Mouse (Mus musculus) embryonic stem cell, embryonic (primary cell): Measurements from ENCODE around the gene Tbrg4.
"Not testable (repeated sequence)": the region's sequence is repeated elsewhere in the genome, so short reads cannot be mapped to it uniquely, and the experiment has no call there.

Source experiments
- CTCF ChIA-PET, 4 experiments: fragments of 300-600 bp in 2 of 4; fragments of 350-600 bp in 2 of 4; sonication (Branson Sonifier 250); formaldehyde crosslinking; loops; one replicate each; lab custom pipeline; 2022; ENCODE audit warnings: inconsistent platforms in 2 of 4; lab: Charles Lee
- POLR2A ChIA-PET, 4 experiments: fragments of 300-600 bp in 2 of 4; fragments of 350-600 bp in 2 of 4; sonication (Branson Sonifier 250); formaldehyde crosslinking; loops; one replicate each; lab custom pipeline; 2022; ENCODE audit warnings: antibody characterized with exemption in 4 of 4, inconsistent platforms in 1 of 4; lab: Charles Lee

Gene Tbrg4

GRCm38 (mm10) chr11:6625478-6626387 lies at the start of gene Tbrg4:
Gene Tbrg4 (minus strand): TSS chr11:6626067.
- POLR2A ChIA-PET: interaction anchor here (0.5 to 21.3 kb wide), 109 partner anchors 8 to 1934 kb away, joined by 3 to 915 read pairs (median 4); partner anchors contain the start of genes Nacad (in 3 of the 4), H2afv (in 2 of the 4), Ppia (in 2 of the 4) and Ccm2 (in 1 of the 4)
- CTCF ChIA-PET: interaction anchor here in 3 of 4 experiments (0.7 to 1.9 kb wide), 6 partner anchors 10 to 195 kb away, joined by 3 to 10 read pairs (median 5); no protein-coding TSS in a partner anchor

GRCm38 (mm10) chr11:6675402-6675801 lies 49.5 kb upstream of the Tbrg4 start:
- CTCF ChIA-PET: interaction anchor here in 2 of 4 experiments (0.9 to 1.0 kb wide), 2 partner anchors 28 to 87 kb away, joined by 3 to 4 read pairs; no protein-coding TSS in a partner anchor

GRCm38 (mm10) chr11:6674701-6675100 lies 48.8 kb upstream of the Tbrg4 start:
- POLR2A ChIA-PET: interaction anchor here in 1 of 4 experiments (1.0 kb wide), 1 partner anchor 17 kb away, joined by 3 read pairs; the partner anchor contains the start of gene Ramp3
- CTCF ChIA-PET: interaction anchor here in 1 of 4 experiments (1.0 kb wide), 1 partner anchor 86 kb away, joined by 4 read pairs; no protein-coding TSS in a partner anchor

More at GRCm38 (mm10) chr11:6675402-6675801, 49.5 kb upstream of the Tbrg4 start:
- POLR2A ChIA-PET: interaction anchor here in 3 of 4 experiments (0.5 to 1.2 kb wide), 3 partner anchors 17 to 209 kb away, joined by 3 to 7 read pairs (median 3); partner anchors contain the start of gene Ramp3 (in 2 of the 3)

GRCm38 (mm10) chr11:6670826-6671225 lies 45.0 kb upstream of the Tbrg4 start:
- POLR2A ChIA-PET: interaction anchor here in 1 of 4 experiments (1.1 to 1.7 kb wide), 3 partner anchors 12 to 23 kb away, joined by 3 to 7 read pairs (median 4); no protein-coding TSS in a partner anchor
- CTCF ChIA-PET: interaction anchor here in 2 of 4 experiments (0.7 to 1.2 kb wide), 2 partner anchors 9 to 24 kb away, joined by 4 to 5 read pairs; no protein-coding TSS in a partner anchor

GRCm38 (mm10) chr11:6670044-6670443 lies 44.2 kb upstream of the Tbrg4 start:
- ChIA-PET CTCF (interaction anchor here in 3 of 4 experiments (0.6 to 1.2 kb wide), 9 partner anchors 23 to 1634 kb away, joined by 3 to 7 read pairs (median 3); partner anchors contain the start of gene Adcy1 (in 1 of the 3)), POLR2A (interaction anchor here in 3 of 4 experiments (0.7 to 1.7 kb wide), 7 partner anchors 10 to 485 kb away, joined by 3 to 7 read pairs (median 3); no protein-coding TSS in a partner anchor)

GRCm38 (mm10) chr11:6669041-6669440 lies 43.2 kb upstream of the Tbrg4 start:
- ChIA-PET POLR2A (interaction anchor here in 2 of 4 experiments (1.5 to 1.6 kb wide), 2 partner anchors 11 to 56 kb away, joined by 3 read pairs; no protein-coding TSS in a partner anchor), CTCF (interaction anchor here in 1 of 4 experiments (0.7 kb wide), 1 partner anchor 35 kb away, joined by 3 read pairs; no protein-coding TSS in a partner anchor)

GRCm38 (mm10) chr11:6666634-6667033 lies 40.8 kb upstream of the Tbrg4 start:
- CTCF ChIA-PET: no interaction called here
- POLR2A ChIA-PET: no interaction called here

- ChIA-PET CTCF (no interaction called here), POLR2A (interaction anchor here in 1 of 4 experiments (0.6 to 1.9 kb wide), 2 partner anchors 81 to 112 kb away, joined by 3 to 6 read pairs; no protein-coding TSS in a partner anchor)
Measured at GRCm38 (mm10) chr11:6661206-6661605, 35.3 kb upstream of the Tbrg4 start.

- ChIA-PET CTCF (interaction anchor here (0.6 to 2.5 kb wide), 18 partner anchors 10 to 1588 kb away, joined by 3 to 11 read pairs (median 4); no protein-coding TSS in a partner anchor), POLR2A (interaction anchor here (0.5 to 1.5 kb wide), 13 partner anchors 12 to 552 kb away, joined by 3 to 8 read pairs (median 4); no protein-coding TSS in a partner anchor)
Measured at GRCm38 (mm10) chr11:6658271-6658670, 32.4 kb upstream of the Tbrg4 start, which contains the start of gene Ramp3. Gene Ramp3 (plus strand): TSS chr11:6658521.

- ChIA-PET CTCF (interaction anchor here in 1 of 4 experiments (0.7 kb wide), 1 partner anchor 61 kb away, joined by 5 read pairs; no protein-coding TSS in a partner anchor), POLR2A (no interaction called here)
Measured at GRCm38 (mm10) chr11:6654903-6655302, 29.0 kb upstream of the Tbrg4 start.

- POLR2A ChIA-PET: not testable (repeated sequence)
- CTCF ChIA-PET: interaction anchor here in 1 of 4 experiments (0.6 kb wide), 2 partner anchors 81 to 207 kb away, joined by 3 read pairs; no protein-coding TSS in a partner anchor
Measured at GRCm38 (mm10) chr11:6652978-6653377, 27.1 kb upstream of the Tbrg4 start.

GRCm38 (mm10) chr11:6650519-6650918 lies 24.7 kb upstream of the Tbrg4 start:
- ChIA-PET POLR2A (interaction anchor here in 1 of 4 experiments (1.1 to 1.7 kb wide), 2 partner anchors 14 to 25 kb away, joined by 3 to 7 read pairs; partner anchors contain the start of gene Tbrg4), CTCF (interaction anchor here in 2 of 4 experiments (1.1 to 1.7 kb wide), 2 partner anchors 294 to 511 kb away, joined by 4 to 8 read pairs; no protein-coding TSS in a partner anchor)

- CTCF ChIA-PET: interaction anchor here (0.6 to 2.4 kb wide), 81 partner anchors 8 to 1974 kb away, joined by 3 to 41 read pairs (median 5); partner anchors contain the start of genes Ramp3 (in 2 of the 4) and Mrps24 (in 1 of the 4)
Measured at GRCm38 (mm10) chr11:6647831-6648724, 22.2 kb upstream of the Tbrg4 start.

GRCm38 (mm10) chr11:6644566-6644965 lies 18.7 kb upstream of the Tbrg4 start:
- POLR2A ChIA-PET: interaction anchor here in 2 of 4 experiments (0.5 to 15.2 kb wide), 7 partner anchors 13 to 502 kb away, joined by 3 to 123 read pairs (median 3); partner anchors contain the start of gene Tbrg4 (in 2 of the 2)
- CTCF ChIA-PET: interaction anchor here in 1 of 4 experiments (1.0 kb wide), 1 partner anchor 10 kb away, joined by 3 read pairs; no protein-coding TSS in a partner anchor

More at GRCm38 (mm10) chr11:6647831-6648724, 22.2 kb upstream of the Tbrg4 start:
- POLR2A ChIA-PET: interaction anchor here (0.6 to 2.9 kb wide), 46 partner anchors 12 to 853 kb away, joined by 3 to 52 read pairs (median 4); partner anchors contain the start of genes Tbrg4 (in 3 of the 4), Ddx56 (in 1 of the 4), H2afv (in 1 of the 4) and Igfbp1 (in 1 of the 4)

- CTCF ChIA-PET: no interaction called here
Measured at GRCm38 (mm10) chr11:6639072-6639471, 13.2 kb upstream of the Tbrg4 start.

GRCm38 (mm10) chr11:6638537-6638936 lies 12.7 kb upstream of the Tbrg4 start, which contains the start of gene Wap:
Gene Wap (minus strand): TSS chr11:6638637.
- ChIA-PET POLR2A (interaction anchor here in 2 of 4 experiments (0.7 to 15.2 kb wide), 3 partner anchors 14 to 607 kb away, joined by 3 to 123 read pairs (median 3); partner anchors contain the start of gene Tbrg4 (in 1 of the 2)), CTCF (no interaction called here)

More at GRCm38 (mm10) chr11:6639072-6639471, 13.2 kb upstream of the Tbrg4 start:
- POLR2A ChIA-PET: interaction anchor here in 1 of 4 experiments (1.3 to 15.2 kb wide), 2 partner anchors 15 to 18 kb away, joined by 3 to 123 read pairs; partner anchors contain the start of gene Tbrg4
